Mouse (Mus musculus) testis, adult 2 months (tissue): ENCODE data around the gene Tbc1d14.

Experiments used
- CTCF ChIP-seq: fragments of 200-500 bp; IDR thresholded peaks from 2 replicates; pipeline ENCODE4 v1.5.1; 2012; ENCODE audit warnings: low read depth, mild to moderate bottlenecking, inconsistent platforms, low read length, moderate library complexity; ENCODE audit not compliant: control insufficient read depth, insufficient read depth, insufficient replicate concordance
- POLR2A ChIP-seq: fragments of 200-500 bp; IDR thresholded peaks from 2 replicates; pipeline ENCODE4 v1.6.1; 2012; ENCODE audit warnings: low read depth, mild to moderate bottlenecking, inconsistent platforms, low read length, moderate library complexity; ENCODE audit not compliant: control insufficient read depth

DNA sequence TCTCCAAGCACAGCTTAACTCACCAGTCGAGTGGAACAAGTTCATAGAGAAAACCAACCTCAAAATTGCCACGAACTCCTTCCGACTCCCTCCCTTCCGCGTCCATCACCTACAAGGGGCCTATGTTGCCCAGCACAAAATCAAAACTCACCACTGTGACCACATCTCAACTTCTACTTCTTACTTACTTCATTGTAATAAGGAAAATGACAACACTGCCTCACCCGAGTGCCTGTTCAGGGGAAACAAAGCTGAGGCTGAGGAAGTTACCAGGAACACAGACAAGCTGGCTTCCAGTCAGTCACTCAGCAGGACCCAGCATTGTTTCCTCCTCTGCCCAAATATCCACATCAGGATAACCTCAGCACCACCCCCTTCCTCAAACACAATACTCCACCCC, 29.3 kb downstream of the Tbc1d14 start:
- TF ChIP-seq CTCF (no peak), POLR2A (no peak)
